Mouse (Mus musculus) cerebellum, adult 8-10 months (tissue): Measurements from ENCODE around the gene Cuedc1.

Experiments
- DNase-seq: peaks from one replicate; pipeline ENCODE4 v3.0.0; 2022

Gene Cuedc1

DNA sequence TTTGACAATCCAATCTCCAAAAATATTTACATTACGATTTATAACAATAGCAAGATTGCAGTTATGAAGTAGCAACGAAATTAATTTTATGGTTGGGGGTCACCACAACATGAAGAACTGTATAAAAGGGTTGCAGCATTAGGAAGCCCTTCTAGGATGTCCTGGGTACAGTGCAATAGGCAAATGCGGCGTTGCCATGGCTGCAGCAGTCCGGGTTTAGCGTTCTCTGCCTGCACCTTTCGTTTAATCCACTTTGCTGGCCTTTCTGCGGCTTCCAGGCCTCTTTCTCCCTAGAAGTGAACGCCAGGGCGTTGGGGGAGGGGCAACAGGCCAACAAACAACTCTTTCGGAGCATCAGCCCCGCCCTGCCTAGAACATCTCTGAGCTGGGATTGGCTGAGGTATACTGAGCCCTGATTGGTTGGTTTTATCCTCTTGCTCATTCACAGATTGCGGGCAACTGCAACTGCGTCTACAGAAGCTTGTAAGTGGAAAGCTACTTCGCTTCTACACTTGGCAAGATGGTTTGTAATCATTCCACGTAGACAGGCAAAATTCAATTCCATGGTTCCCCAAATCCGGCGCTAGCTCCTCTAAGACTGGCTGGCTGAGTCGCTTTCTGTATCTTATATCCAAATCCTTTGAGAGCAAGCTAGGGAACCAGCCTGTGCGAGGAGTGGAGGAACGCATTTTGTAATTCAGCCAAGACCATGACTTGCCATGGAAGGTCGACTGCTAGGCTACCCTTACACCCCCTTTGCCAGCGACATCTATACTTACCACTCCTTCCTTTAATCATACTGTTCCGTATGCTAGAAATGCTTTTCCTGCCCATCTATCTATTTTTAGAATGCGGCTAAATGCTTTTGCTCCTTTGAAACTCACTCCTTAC lies 10.9 kb upstream of the Cuedc1 start:
- peak; percentile 93 for DNase-seq

DNA sequence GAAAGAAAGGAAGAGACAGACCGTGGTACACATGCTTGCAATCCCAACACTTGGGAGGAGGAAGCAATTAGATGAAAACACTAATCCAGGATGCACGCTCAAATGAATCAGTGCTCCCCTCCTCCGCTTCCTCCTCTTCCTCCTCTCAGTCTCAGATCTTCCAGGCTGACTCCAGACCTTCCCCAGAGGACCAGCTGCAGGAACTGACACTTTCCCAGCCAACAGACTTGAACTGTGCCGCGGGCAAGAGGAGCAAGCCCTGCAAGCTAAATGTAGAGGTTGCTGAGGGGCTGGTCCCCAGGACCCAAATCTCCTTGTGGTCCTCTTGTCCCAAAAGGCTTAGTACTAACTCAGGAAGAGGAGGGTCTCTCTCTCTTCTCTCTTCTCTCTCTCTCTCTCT lies 8.7 kb upstream of the Cuedc1 start:
- no peak for DNase-seq

GRCm38 (mm10) chr11:88090293-88090692 lies 7.6 kb upstream of the Cuedc1 start:
- no peak for DNase-seq

DNA sequence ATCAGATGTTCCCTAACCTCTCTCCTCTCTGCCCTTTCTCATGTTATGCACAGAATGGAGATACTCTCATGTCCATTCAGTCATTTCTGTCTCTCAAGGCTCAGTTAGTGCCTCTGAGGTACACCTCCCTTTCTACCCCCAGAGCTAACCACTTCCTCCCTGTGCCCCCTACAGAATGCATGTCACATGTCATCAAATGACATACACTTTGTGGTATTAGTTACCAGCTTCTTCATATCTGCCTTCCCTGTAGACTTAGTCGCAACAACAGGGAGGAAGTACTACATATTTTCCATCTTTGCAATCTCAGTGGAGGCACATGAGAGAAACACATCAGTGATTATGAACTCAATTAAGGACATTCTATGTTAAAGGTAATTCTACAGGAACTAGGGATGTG lies 5.9 kb upstream of the Cuedc1 start:
- DNase-seq: no peak

DNA sequence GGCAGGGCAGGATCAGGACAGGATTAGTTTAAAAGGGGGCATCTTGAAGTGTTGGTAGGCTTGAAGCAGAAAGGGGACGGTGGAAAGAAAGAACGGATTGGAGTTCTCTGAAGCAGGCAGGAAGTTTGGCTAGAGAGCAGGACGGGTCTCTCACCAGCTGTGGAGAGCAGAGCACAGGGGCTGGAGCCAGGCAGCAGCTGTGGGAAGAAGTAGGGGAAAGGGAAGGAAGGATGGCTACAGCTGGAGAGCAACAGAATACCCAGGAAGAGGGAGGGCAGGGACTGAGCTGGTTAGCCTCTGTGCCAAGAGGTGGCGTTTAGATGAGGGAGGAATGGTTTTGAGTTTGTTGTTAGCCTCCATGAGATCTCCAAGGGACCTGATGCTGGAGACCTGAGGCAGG lies 685 bp upstream of the Cuedc1 start:
- no peak for DNase-seq

DNA sequence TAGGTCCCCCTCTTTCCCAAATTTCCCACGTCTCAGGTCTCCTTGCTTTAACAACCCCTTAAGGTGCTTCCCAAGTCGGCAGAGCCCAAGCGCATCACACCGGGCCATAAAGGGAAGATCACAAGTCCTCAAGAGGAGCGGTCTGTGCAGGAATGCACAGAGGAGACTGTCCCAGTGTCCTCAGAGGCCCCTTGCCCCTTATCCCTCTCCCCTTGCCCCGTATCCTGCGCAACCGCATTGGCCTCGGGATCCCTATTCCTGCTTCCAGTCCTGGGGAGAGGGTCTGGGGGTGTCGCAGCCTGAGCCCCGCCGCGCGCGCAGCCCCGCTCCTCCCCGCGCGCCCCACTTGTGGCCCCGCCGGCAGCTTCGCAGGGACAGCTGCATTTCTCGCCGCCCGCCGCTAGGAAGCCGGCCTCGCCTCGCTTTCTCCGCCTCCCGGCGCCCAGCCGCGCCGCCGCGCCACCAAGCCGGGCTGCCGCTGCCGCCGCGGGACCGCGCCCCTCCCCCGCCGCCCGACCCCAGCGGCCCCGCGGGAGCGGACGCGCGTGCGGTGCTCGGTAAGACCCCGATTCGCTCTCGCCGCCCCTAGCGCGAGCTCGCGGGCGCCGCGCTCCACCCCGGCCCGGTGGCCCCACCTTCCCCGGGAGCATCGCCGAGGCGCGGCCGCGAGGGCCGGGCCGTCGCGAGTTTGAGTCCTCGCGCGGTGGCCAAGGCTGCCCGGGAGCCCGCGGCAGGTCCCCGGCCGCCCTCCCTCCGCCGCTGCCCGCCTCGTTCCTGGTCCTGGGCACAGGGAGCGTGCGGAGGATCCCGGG lies 1.1 kb downstream of the Cuedc1 start:
- DNase-seq: peak; percentile 77

DNA sequence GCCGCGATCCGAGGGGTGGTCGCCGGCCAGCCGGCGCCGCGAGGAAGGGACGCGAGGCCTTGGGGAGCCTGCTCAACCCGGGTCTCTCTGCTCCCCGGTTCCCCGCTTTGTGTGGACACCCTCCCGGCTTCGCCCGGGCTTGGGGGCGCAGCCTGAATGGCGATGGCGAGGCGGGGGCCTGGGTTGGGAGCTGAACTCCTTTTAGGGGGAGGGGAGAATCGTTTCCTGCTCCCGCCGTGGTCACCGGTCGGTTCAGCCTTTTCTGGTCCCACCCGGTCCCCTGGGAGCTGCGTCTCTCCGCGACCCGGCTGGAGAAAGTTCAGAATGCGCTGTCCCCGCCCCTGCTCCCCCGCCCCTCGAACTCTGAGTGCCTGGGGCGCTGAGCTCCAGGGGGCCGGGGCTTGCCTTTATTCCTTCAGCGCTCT lies 1.8 kb downstream of the Cuedc1 start:
- peak; percentile 41 for DNase-seq

DNA sequence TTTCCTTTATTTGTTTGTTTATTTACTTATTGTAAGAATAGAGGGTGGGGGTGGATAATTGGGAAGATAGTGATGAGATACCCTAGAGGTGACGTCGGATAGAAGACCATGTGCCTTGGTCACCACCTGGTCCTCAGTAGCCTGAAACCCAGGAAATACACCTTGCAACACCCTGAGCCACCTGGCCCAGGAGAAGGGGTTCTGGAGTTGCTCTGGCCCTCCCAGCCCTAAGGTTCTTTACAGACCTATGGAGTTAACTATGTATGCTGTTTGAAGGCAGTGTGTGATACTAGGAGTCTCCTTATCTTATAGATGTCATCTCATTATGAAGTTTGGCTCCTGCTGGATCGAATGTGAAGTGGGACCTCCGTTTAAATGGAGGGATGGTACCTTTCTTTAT lies 2.3 kb downstream of the Cuedc1 start:
- DNase-seq: no peak

GRCm38 (mm10) chr11:88103214-88103941 lies 5.5 kb downstream of the Cuedc1 start:
- no peak for DNase-seq

- DNase-seq: no peak
These were observed 7.8 kb downstream of the Cuedc1 start for GRCm38 (mm10) chr11:88105494-88106291.

- DNase-seq: no peak
These were observed 8.4 kb downstream of the Cuedc1 start for GRCm38 (mm10) chr11:88106292-88106554.

DNA sequence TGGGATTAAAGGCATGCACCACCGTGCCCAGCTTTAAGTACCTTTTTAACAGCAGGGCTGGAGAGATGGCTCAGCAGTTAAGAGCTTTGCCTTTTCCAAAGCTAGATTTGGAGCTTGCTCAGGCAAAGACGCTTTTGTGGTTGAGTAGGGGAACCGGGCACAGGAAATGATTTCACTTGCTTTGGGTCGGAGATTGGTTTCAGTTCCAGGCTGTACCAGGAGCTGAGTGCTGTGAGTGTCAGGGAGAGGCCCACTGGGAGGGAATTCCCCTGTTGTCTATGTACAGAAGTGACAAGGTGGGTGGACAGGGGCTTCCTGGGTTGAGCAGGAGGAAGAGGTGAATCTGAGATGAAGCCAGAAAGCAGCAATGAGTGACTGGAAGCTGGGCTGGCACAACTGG lies 9.5 kb downstream of the Cuedc1 start:
- DNase-seq: no peak

DNA sequence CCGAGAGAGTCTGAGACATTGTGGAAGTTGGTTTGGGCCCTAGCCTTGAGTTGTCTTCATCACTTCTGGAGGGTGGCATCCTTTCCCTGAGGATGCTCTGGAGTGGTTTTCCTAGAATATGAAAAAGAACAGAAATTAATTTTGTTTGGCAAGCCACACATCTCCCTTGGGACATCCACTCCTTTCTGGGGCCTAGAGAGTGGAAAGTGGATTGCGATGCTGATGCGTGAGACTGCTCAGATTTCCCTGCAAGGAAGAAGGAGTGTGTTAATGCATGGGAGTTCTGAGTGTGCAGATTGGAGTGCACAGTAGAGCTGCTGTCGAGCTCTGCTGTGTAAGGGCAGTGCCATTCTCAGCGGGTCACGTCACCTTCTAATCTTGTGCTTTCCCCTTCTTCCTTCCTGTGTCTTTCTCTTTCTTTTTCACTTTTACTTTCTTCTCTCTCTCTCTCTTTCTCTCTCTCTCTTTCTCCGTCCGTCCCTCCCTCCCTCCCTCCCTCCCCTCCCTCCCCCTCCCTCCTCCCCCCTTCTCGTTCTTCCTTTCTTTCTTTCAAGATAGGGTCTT lies 12.3 kb downstream of the Cuedc1 start:
- DNase-seq: no peak

- DNase-seq: no peak
These were observed 14.2 kb downstream of the Cuedc1 start for GRCm38 (mm10) chr11:88112078-88112477.

- DNase-seq: no peak
These were observed 14.9 kb downstream of the Cuedc1 start for GRCm38 (mm10) chr11:88112677-88113333.

DNA sequence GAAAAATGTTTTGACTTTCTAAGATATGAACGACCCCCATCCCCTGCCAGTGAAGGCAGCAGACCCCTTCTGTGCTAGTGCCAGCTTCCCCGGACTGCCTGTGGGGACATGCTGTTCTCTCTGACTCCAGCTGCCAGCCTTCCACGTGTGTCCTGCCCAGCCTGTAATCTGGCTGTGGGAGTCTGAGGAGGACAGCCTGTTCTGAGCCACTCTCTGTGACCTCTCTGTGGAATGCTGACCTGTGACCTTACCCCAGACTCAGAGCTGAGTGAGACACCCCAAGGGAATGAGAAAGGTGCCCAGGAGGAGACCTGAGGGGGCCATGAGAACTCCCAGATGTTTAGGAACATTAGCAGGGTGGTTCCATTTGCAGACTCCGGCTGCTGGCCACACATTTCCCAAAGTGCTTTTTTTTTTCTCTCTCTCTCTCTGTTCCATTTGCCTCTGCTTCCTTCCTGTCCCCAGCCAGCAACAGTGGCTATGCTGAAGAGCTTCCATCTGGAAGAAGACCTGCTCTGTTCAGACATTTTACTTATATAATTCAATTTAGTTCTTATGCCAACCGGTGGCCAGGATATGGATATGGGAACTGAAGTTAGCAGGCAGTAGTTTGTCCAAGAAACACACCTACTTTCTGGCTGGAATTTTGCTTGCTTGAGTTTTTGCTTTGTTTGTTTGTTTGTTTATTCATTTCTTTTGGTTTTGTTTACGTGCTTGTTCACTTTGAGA lies 15.8 kb downstream of the Cuedc1 start:
- no peak for DNase-seq

GRCm38 (mm10) chr11:88114871-88115301 lies 17.0 kb downstream of the Cuedc1 start:
- no peak for DNase-seq

- no peak for DNase-seq
These were observed 18.7 kb downstream of the Cuedc1 start for GRCm38 (mm10) chr11:88116568-88116967.

DNA sequence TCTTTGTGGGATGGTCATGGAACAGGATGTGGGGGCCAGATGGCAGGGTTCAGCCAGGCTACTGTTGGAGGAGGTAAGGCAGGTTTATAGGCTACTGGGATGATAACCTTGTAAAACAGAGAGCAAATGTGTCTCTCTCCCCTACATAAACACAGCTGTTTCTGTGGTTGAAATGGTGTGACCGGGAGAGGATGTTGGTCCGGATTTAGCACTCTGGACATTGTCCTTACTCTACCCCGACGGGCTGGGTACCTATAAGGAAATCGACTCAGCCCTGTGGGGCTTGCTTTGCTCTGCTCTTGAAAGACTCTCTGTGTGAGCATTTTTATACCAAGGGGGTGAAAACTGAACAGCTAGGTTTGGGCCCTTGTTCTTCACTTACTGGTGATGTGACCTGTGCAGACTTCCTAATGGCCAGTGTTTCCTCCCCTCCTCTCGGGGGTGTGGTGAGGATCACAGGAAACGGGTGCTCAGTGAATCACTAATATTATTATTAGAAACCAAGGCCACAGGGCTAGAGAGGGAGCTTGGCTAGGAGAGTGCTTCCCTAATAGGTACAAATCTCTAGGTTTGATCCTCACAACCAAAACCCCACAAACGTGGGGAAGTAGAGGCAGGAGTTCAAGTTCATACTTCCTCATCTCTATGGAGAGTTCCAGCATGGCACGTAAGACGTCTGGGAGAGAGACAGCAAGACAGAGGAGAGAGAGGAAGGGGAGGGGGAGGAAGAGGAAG lies 19.7 kb downstream of the Cuedc1 start:
- DNase-seq: no peak

GRCm38 (mm10) chr11:88118091-88118440 lies 20.2 kb downstream of the Cuedc1 start:
- no peak for DNase-seq
